Mouse (Mus musculus): ENCODE results near the gene Fndc11. TPM values are rescaled to one million over a fixed set of nuclear protein-coding genes. Genes with fewer than 3 reads are reported as not detected.
"Not testable (repeated sequence)": the region's sequence is repeated elsewhere in the genome, so short reads cannot be mapped to it uniquely, and the experiment has no call there.

Fndc11 gene
- 2.3 and 2.4 TPM in 2 replicates for polyA plus RNA-seq (2012; rRNA removed)

DNA sequence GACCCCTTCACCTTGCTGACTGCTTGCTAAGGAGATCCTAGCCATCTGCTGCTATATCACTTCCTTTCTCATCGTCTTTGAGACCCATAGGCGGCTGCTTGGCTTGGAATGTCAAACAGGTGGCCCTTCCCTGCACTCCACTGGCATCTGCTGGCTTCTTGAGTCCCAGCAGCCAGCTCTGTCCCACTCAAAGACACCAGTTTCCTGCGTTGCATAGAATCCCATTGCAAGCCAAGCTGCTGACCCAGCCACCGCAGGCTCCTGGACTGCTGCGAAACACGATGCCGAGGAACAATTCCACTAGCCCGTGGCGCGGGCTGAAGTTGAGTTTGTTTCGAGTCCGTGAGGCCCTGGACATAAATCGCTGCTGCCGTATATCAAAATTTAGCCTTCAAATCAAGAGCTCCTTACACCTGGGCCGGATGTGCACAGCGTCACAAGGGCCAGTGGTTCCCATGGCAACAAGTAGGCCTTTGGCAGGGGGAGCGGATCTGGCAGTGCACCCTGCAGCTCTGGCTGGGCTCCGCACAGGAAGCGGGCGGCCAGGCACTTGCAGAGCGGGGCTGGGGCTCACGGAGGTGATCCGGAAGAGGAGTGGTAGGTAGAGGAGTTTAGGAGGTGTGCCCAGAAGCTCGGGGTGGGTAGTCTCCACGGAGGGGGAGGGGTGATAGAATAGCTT lies at the start of gene Fndc11:
Fndc11 (plus strand) TSS at position 476 of the 679 bp plus-strand sequence.
- peak; percentile 82 for DNase-seq
- TF ChIP-seq POLR2A (IDR thresholded peaks at IDR 0.05; ENCODE audit: borderline replicate concordance, extremely low read depth, low read depth, low read length) (peak; percentile 56; the same call in 1 of the 2 replicates), CTCF (IDR thresholded peaks at IDR 0.05; ENCODE audit: insufficient read depth, low read length) (peak; percentile 33; the same call in 1 of the 2 replicates)
- H3K4me1 ChIP-seq (ENCODE audit: control insufficient read depth, insufficient read depth, low read length) = peaks cover 14% of the 10 kb centered on the region
- 3% methylated on average over 25 of the region's 25 CpGs for WGBS
- peak within 1 kb of the TSS; percentile 53 for H3K4me3 ChIP-seq (replicated peaks; ENCODE audit: extremely low read depth, low read depth, low read length)

DNA sequence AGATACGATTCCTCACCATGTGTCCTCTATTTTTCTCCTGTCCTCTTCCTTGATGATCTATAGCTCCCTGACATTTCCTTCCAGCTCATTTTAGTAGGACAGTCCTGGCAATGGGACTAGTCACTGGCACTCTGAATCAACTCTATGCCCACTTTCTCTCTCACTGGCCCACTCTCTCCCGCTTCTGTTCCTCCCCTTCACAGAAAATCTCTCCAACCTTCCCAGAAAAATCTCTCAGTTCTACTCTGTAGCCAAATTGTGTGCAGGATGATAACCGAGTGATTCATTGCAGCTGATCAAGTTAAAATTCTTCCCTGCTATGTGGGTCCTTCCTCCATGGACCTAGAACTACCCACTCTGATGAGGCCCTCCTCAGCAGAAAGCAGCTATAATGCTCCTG lies 45.2 kb upstream of the Fndc11 start:
- DNase-seq = no peak
- TF ChIP-seq POLR2A (IDR thresholded peaks at IDR 0.05; ENCODE audit: borderline replicate concordance, extremely low read depth, low read depth, low read length) (no peak), CTCF (IDR thresholded peaks at IDR 0.05; ENCODE audit: insufficient read depth, low read length) (no peak)
- no peak overlapping the region for H3K4me3 ChIP-seq (replicated peaks; ENCODE audit: extremely low read depth, low read depth, low read length)
- H3K4me1 ChIP-seq (ENCODE audit: control insufficient read depth, insufficient read depth, low read length) = no peaks in the 10 kb centered on the region
- 80% methylated on average over 3 of the region's 3 CpGs for WGBS

GRCm38 (mm10) chr2:181178015-181178414 lies 41.8 kb upstream of the Fndc11 start:
- no peaks in the 10 kb centered on the region for H3K4me1 ChIP-seq (ENCODE audit: control insufficient read depth, insufficient read depth, low read length)
- TF ChIP-seq POLR2A (IDR thresholded peaks at IDR 0.05; ENCODE audit: borderline replicate concordance, extremely low read depth, low read depth, low read length) (no peak), CTCF (IDR thresholded peaks at IDR 0.05; ENCODE audit: insufficient read depth, low read length) (no peak)
- H3K4me3 ChIP-seq (replicated peaks; ENCODE audit: extremely low read depth, low read depth, low read length) = no peak overlapping the region
- no peak for DNase-seq
- 74% methylated on average over 3 of the region's 3 CpGs for whole genome bisulfite sequencing

- no peak for TF ChIP-seq CTCF (IDR thresholded peaks at IDR 0.05; ENCODE audit: insufficient read depth, low read length)
- TF ChIP-seq POLR2A (IDR thresholded peaks at IDR 0.05; ENCODE audit: borderline replicate concordance, extremely low read depth, low read depth, low read length) = no peak
- Histone ChIP-seq H3K4me3 (replicated peaks; ENCODE audit: extremely low read depth, low read depth, low read length) (no peak overlapping the region), H3K4me1 (ENCODE audit: control insufficient read depth, insufficient read depth, low read length) (no peaks in the 10 kb centered on the region)
- WGBS = 63% methylated on average over 5 of the region's 5 CpGs
- DNase-seq = no peak
Observed at GRCm38 (mm10) chr2:181178471-181178870, 41.3 kb upstream of the Fndc11 start.

- 70% methylated on average over 6 of the region's 6 CpGs for WGBS
- Histone ChIP-seq H3K4me3 (replicated peaks; ENCODE audit: extremely low read depth, low read depth, low read length) (no peak overlapping the region), H3K4me1 (ENCODE audit: control insufficient read depth, insufficient read depth, low read length) (no peaks in the 10 kb centered on the region)
- no peak for TF ChIP-seq CTCF (IDR thresholded peaks at IDR 0.05; ENCODE audit: insufficient read depth, low read length)
- TF ChIP-seq POLR2A (IDR thresholded peaks at IDR 0.05; ENCODE audit: borderline replicate concordance, extremely low read depth, low read depth, low read length) = no peak
- DNase-seq = no peak
Observed at GRCm38 (mm10) chr2:181180898-181181297, 38.9 kb upstream of the Fndc11 start.

DNA sequence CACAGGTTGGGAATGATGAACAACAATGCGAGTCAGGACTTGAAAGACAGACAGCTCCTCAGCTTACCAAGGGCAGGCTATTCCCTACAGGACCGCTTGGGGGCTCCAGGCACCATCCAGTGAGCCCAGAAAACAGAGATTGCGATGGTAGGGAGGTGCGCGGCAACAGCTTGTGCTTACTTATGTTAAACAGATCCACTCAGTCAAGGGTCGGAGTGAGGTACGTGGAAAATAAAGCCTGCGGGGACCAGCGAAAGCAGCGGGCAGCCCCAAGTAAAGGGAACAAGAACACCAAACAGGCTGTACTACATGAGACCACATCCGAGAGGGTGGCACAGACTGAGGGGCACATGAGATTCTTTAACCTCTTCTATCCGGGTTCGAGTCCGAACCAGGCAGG lies 33.2 kb upstream of the Fndc11 start:
- peaks cover 4% of the 10 kb centered on the region; the same call in 1 of the 2 replicates for H3K4me1 ChIP-seq (ENCODE audit: control insufficient read depth, insufficient read depth, low read length)
- H3K4me3 ChIP-seq (replicated peaks; ENCODE audit: extremely low read depth, low read depth, low read length) = peak overlapping the region; percentile 96
- DNase-seq = peak; percentile 81
- 0% methylated on average over 14 of the region's 14 CpGs for WGBS
- TF ChIP-seq CTCF (IDR thresholded peaks at IDR 0.05; ENCODE audit: insufficient read depth, low read length) (peak; percentile 95), POLR2A (IDR thresholded peaks at IDR 0.05; ENCODE audit: borderline replicate concordance, extremely low read depth, low read depth, low read length) (no peak)

DNA sequence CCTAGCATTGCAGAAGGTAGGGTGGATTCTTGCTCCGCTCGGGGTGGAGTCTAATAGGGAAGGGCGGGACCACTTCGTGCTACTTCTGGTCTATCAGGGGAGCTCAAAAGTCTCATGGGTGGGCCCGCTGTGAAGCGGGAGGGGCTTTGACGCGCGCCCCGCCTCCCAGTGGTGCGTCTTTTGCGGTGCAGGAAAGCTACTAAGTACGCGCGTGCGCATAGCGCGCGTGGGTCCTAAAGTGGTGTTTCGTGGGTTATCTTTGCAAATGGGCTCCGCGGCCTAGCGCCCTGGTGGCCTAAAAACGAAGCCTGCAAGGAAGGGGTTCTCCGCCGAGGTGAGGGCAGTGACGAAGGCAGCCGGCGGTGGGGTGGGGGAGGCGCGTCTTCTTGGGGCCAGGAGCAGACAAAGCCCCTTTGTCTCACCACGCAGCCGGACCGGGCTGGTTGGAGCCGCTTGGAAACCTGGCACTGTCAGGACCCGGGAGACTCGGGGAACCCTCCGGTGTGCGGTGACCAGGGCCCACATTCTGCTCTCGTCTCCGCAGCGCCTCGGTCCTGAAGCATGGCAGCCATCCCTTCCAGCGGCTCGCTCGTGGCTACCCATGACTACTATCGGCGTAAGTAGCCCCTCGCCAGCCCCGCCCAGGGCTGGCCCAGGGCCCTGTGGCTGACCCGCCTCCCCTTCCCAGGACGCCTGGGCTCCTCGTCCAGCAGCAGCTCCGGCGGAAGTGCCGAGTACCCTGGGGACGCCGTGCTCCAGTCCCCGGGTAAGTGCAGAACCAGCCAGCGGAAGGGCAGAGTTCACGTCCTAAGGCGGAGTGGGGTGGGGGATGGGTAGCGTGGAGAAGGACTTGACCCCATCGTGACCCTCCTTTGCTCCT lies 32.5 kb upstream of the Fndc11 start, which contains the start of gene Ppdpf:
Ppdpf (plus strand) TSS at position 127 of the 880 bp plus-strand sequence.
- WGBS = 1% methylated on average over 64 of the region's 64 CpGs

GRCm38 (mm10) chr2:181188681-181189080 lies 31.1 kb upstream of the Fndc11 start:
- no peak overlapping the region for H3K4me3 ChIP-seq (replicated peaks; ENCODE audit: extremely low read depth, low read depth, low read length)
- no peak for DNase-seq

More for the DNA sequence above, 32.5 kb upstream of the Fndc11 start, which contains the start of gene Ppdpf:
- TF ChIP-seq POLR2A (IDR thresholded peaks at IDR 0.05; ENCODE audit: borderline replicate concordance, extremely low read depth, low read depth, low read length) (peak; percentile 83; the same call in 1 of the 2 replicates), CTCF (IDR thresholded peaks at IDR 0.05; ENCODE audit: insufficient read depth, low read length) (0 out of 2 replicates have a peak, but pooled peaks have one; percentile 3)
- peak within 1 kb of the TSS; percentile 96 for H3K4me3 ChIP-seq (replicated peaks; ENCODE audit: extremely low read depth, low read depth, low read length)
- peak; percentile 92 for DNase-seq
- peaks cover 4% of the 10 kb centered on the region; the same call in 1 of the 2 replicates for H3K4me1 ChIP-seq (ENCODE audit: control insufficient read depth, insufficient read depth, low read length)

GRCm38 (mm10) chr2:181189321-181189720 lies 30.5 kb upstream of the Fndc11 start:
- DNase-seq = no peak
- Histone ChIP-seq H3K4me1 (ENCODE audit: control insufficient read depth, insufficient read depth, low read length) (peaks cover 4% of the 10 kb centered on the region; the same call in 1 of the 2 replicates), H3K4me3 (replicated peaks; ENCODE audit: extremely low read depth, low read depth, low read length) (no peak overlapping the region)
- TF ChIP-seq POLR2A (IDR thresholded peaks at IDR 0.05; ENCODE audit: borderline replicate concordance, extremely low read depth, low read depth, low read length) (no peak), CTCF (IDR thresholded peaks at IDR 0.05; ENCODE audit: insufficient read depth, low read length) (no peak)
- WGBS = 69% methylated on average over 1 of the region's 1 CpGs

More at GRCm38 (mm10) chr2:181188681-181189080, 31.1 kb upstream of the Fndc11 start:
- no peak for TF ChIP-seq CTCF (IDR thresholded peaks at IDR 0.05; ENCODE audit: insufficient read depth, low read length)
- TF ChIP-seq POLR2A (IDR thresholded peaks at IDR 0.05; ENCODE audit: borderline replicate concordance, extremely low read depth, low read depth, low read length) = peak; percentile 3; the same call in 1 of the 2 replicates
- WGBS = 21% methylated on average over 2 of the region's 2 CpGs
- peaks cover 4% of the 10 kb centered on the region; the same call in 1 of the 2 replicates for H3K4me1 ChIP-seq (ENCODE audit: control insufficient read depth, insufficient read depth, low read length)

- not testable (repeated sequence) for H3K4me1 ChIP-seq (ENCODE audit: control insufficient read depth, insufficient read depth, low read length); H3K4me3 ChIP-seq (replicated peaks; ENCODE audit: extremely low read depth, low read depth, low read length); DNase-seq
- 61% methylated on average over 4 of the region's 4 CpGs for WGBS
Observed at GRCm38 (mm10) chr2:181191385-181191784, 28.4 kb upstream of the Fndc11 start.

Measured in lung, adult 2 months (tissue).